Mouse (Mus musculus): ENCODE data around the gene Asprv1. TPM values are rescaled to one million over a fixed set of nuclear protein-coding genes. Genes with fewer than 3 reads are reported as not detected.

The Asprv1 gene
- polyA plus RNA-seq, 1 experiment from 2014 or later = 1.5 TPM

GRCm38 (mm10) chr6:86594636-86595035 is 33.3 kb upstream of the Asprv1 start:
- no peak overlapping the region for H3K4me3 ChIP-seq (replicated peaks)
- 25% methylated on average over 9 of the region's 9 CpGs for WGBS
- no peak for ATAC-seq (ENCODE audit: low FRiP score)
- no peaks in the 10 kb centered on the region for H3K9me3 ChIP-seq (replicated peaks)
- no peaks in the 10 kb centered on the region for H3K4me1 ChIP-seq
- H3K36me3 ChIP-seq = no peaks in the 10 kb centered on the region
- no peak overlapping the region for H3K27ac ChIP-seq (replicated peaks)
- peak overlapping the region; percentile 31 for H3K4me2 ChIP-seq
- H3K9ac ChIP-seq (replicated peaks) = no peak overlapping the region
- 0 out of 2 replicates have a peak, but pooled peaks cover 3% of the 10 kb centered on the region for H3K27me3 ChIP-seq (replicated peaks)

- Histone ChIP-seq H3K4me1 (0 out of 2 replicates have a peak, but pooled peaks cover 6% of the 10 kb centered on the region), H3K9me3 (replicated peaks) (no peaks in the 10 kb centered on the region), H3K36me3 (no peaks in the 10 kb centered on the region), H3K4me2 (no peak overlapping the region), H3K4me3 (replicated peaks) (no peak overlapping the region), H3K27me3 (replicated peaks) (0 out of 2 replicates have a peak, but pooled peaks cover 3% of the 10 kb centered on the region), H3K9ac (replicated peaks) (no peak overlapping the region), H3K27ac (replicated peaks) (no peak overlapping the region)
- 86% methylated on average over 17 of the region's 17 CpGs for WGBS
- no peak for ATAC-seq (ENCODE audit: low FRiP score)
Observed at GRCm38 (mm10) chr6:86595865-86596440, 32.0 kb upstream of the Asprv1 start.

- Histone ChIP-seq H3K4me2 (no peak overlapping the region), H3K4me1 (0 out of 2 replicates have a peak, but pooled peaks cover 6% of the 10 kb centered on the region), H3K27ac (replicated peaks) (no peak overlapping the region), H3K36me3 (no peaks in the 10 kb centered on the region), H3K9me3 (replicated peaks) (no peaks in the 10 kb centered on the region), H3K9ac (replicated peaks) (no peak overlapping the region), H3K27me3 (replicated peaks) (0 out of 2 replicates have a peak, but pooled peaks cover 3% of the 10 kb centered on the region), H3K4me3 (replicated peaks) (no peak overlapping the region)
- no peak for ATAC-seq (ENCODE audit: low FRiP score)
- WGBS = 80% methylated on average over 5 of the region's 5 CpGs
Observed at GRCm38 (mm10) chr6:86598742-86599193, 29.2 kb upstream of the Asprv1 start.

GRCm38 (mm10) chr6:86599197-86599596 is 28.8 kb upstream of the Asprv1 start:
- ATAC-seq (ENCODE audit: low FRiP score) = peak; percentile 50; the same call in 1 of the 2 replicates
- Histone ChIP-seq H3K36me3 (no peaks in the 10 kb centered on the region), H3K4me2 (no peak overlapping the region), H3K9me3 (replicated peaks) (no peaks in the 10 kb centered on the region), H3K9ac (replicated peaks) (no peak overlapping the region), H3K4me3 (replicated peaks) (no peak overlapping the region), H3K27me3 (replicated peaks) (0 out of 2 replicates have a peak, but pooled peaks cover 3% of the 10 kb centered on the region), H3K27ac (replicated peaks) (no peak overlapping the region), H3K4me1 (0 out of 2 replicates have a peak, but pooled peaks cover 6% of the 10 kb centered on the region)
- 15% methylated on average over 4 of the region's 4 CpGs for WGBS

GRCm38 (mm10) chr6:86599951-86600414 is 28.0 kb upstream of the Asprv1 start:
- ATAC-seq (ENCODE audit: low FRiP score) = 0 out of 2 replicates have a peak, but pooled peaks have one; percentile 38
- Histone ChIP-seq H3K4me3 (replicated peaks) (no peak overlapping the region), H3K4me1 (0 out of 2 replicates have a peak, but pooled peaks cover 6% of the 10 kb centered on the region), H3K9ac (replicated peaks) (no peak overlapping the region), H3K27ac (replicated peaks) (no peak overlapping the region), H3K9me3 (replicated peaks) (no peaks in the 10 kb centered on the region), H3K4me2 (no peak overlapping the region), H3K27me3 (replicated peaks) (0 out of 2 replicates have a peak, but pooled peaks cover 3% of the 10 kb centered on the region), H3K36me3 (no peaks in the 10 kb centered on the region)
- 67% methylated on average over 6 of the region's 6 CpGs for WGBS

- Histone ChIP-seq H3K4me3 (replicated peaks) (no peak overlapping the region), H3K36me3 (no peaks in the 10 kb centered on the region), H3K4me2 (no peak overlapping the region), H3K9ac (replicated peaks) (no peak overlapping the region), H3K27me3 (replicated peaks) (no peaks in the 10 kb centered on the region), H3K27ac (replicated peaks) (no peak overlapping the region), H3K4me1 (0 out of 2 replicates have a peak, but pooled peaks cover under 1% of the 10 kb centered on the region), H3K9me3 (replicated peaks) (no peaks in the 10 kb centered on the region)
- no peak for ATAC-seq (ENCODE audit: low FRiP score)
- 73% methylated on average over 7 of the region's 7 CpGs for WGBS
Observed at GRCm38 (mm10) chr6:86605260-86605659, 22.7 kb upstream of the Asprv1 start.

GRCm38 (mm10) chr6:86606289-86606688 is 21.7 kb upstream of the Asprv1 start:
- WGBS = 87% methylated on average over 4 of the region's 4 CpGs
- H3K4me3 ChIP-seq (replicated peaks) = no peak overlapping the region

GRCm38 (mm10) chr6:86607471-86607870 is 20.5 kb upstream of the Asprv1 start:
- no peak overlapping the region for H3K27ac ChIP-seq (replicated peaks)
- no peak overlapping the region for H3K9ac ChIP-seq (replicated peaks)
- no peaks in the 10 kb centered on the region for H3K9me3 ChIP-seq (replicated peaks)
- ATAC-seq (ENCODE audit: low FRiP score) = no peak
- no peak overlapping the region for H3K4me2 ChIP-seq
- H3K27me3 ChIP-seq (replicated peaks) = no peaks in the 10 kb centered on the region
- 83% methylated on average over 6 of the region's 6 CpGs for WGBS
- H3K4me1 ChIP-seq = no peaks in the 10 kb centered on the region
- H3K36me3 ChIP-seq = no peaks in the 10 kb centered on the region
- no peak overlapping the region for H3K4me3 ChIP-seq (replicated peaks)

More at GRCm38 (mm10) chr6:86606289-86606688, 21.7 kb upstream of the Asprv1 start:
- Histone ChIP-seq H3K4me1 (no peaks in the 10 kb centered on the region), H3K9me3 (replicated peaks) (no peaks in the 10 kb centered on the region), H3K27ac (replicated peaks) (no peak overlapping the region), H3K9ac (replicated peaks) (no peak overlapping the region), H3K27me3 (replicated peaks) (no peaks in the 10 kb centered on the region), H3K36me3 (no peaks in the 10 kb centered on the region), H3K4me2 (no peak overlapping the region)
- ATAC-seq (ENCODE audit: low FRiP score) = no peak

- WGBS = 92% methylated on average over 6 of the region's 6 CpGs
- H3K27ac ChIP-seq (replicated peaks) = no peak overlapping the region
- no peak overlapping the region for H3K4me2 ChIP-seq
- H3K9ac ChIP-seq (replicated peaks) = no peak overlapping the region
- H3K27me3 ChIP-seq (replicated peaks) = no peaks in the 10 kb centered on the region
- ATAC-seq (ENCODE audit: low FRiP score) = no peak
- no peaks in the 10 kb centered on the region for H3K9me3 ChIP-seq (replicated peaks)
- H3K4me1 ChIP-seq = no peaks in the 10 kb centered on the region
- H3K36me3 ChIP-seq = no peaks in the 10 kb centered on the region
- H3K4me3 ChIP-seq (replicated peaks) = no peak overlapping the region
Observed at GRCm38 (mm10) chr6:86609235-86609634, 18.7 kb upstream of the Asprv1 start.

- Histone ChIP-seq H3K27me3 (replicated peaks) (no peaks in the 10 kb centered on the region), H3K27ac (replicated peaks) (no peak overlapping the region), H3K36me3 (no peaks in the 10 kb centered on the region), H3K9me3 (replicated peaks) (no peaks in the 10 kb centered on the region), H3K4me3 (replicated peaks) (no peak overlapping the region), H3K9ac (replicated peaks) (no peak overlapping the region), H3K4me2 (no peak overlapping the region), H3K4me1 (no peaks in the 10 kb centered on the region)
- 57% methylated on average over 5 of the region's 5 CpGs for WGBS
- no peak for ATAC-seq (ENCODE audit: low FRiP score)
Observed at GRCm38 (mm10) chr6:86610714-86611113, 17.2 kb upstream of the Asprv1 start.

- 88% methylated on average over 4 of the region's 4 CpGs for WGBS
Observed at GRCm38 (mm10) chr6:86615301-86615700, 12.7 kb upstream of the Asprv1 start.

GRCm38 (mm10) chr6:86623201-86623600 is 4.8 kb upstream of the Asprv1 start:
- no peak for ATAC-seq (ENCODE audit: low FRiP score)
- H3K27me3 ChIP-seq (replicated peaks) = no peaks in the 10 kb centered on the region
- H3K9ac ChIP-seq (replicated peaks) = no peak overlapping the region
- no peaks in the 10 kb centered on the region for H3K36me3 ChIP-seq
- no peaks in the 10 kb centered on the region for H3K9me3 ChIP-seq (replicated peaks)
- no peak overlapping the region for H3K27ac ChIP-seq (replicated peaks)
- H3K4me3 ChIP-seq (replicated peaks) = no peak overlapping the region
- 88% methylated on average over 4 of the region's 4 CpGs for WGBS
- no peak overlapping the region for H3K4me2 ChIP-seq
- H3K4me1 ChIP-seq = peaks cover 7% of the 10 kb centered on the region; the same call in 1 of the 2 replicates

More at GRCm38 (mm10) chr6:86615301-86615700, 12.7 kb upstream of the Asprv1 start:
- no peak for ATAC-seq (ENCODE audit: low FRiP score)
- H3K4me1 ChIP-seq = no peaks in the 10 kb centered on the region
- no peaks in the 10 kb centered on the region for H3K9me3 ChIP-seq (replicated peaks)
- no peak overlapping the region for H3K9ac ChIP-seq (replicated peaks)
- no peak overlapping the region for H3K4me3 ChIP-seq (replicated peaks)
- H3K27ac ChIP-seq (replicated peaks) = no peak overlapping the region
- no peaks in the 10 kb centered on the region for H3K36me3 ChIP-seq
- H3K27me3 ChIP-seq (replicated peaks) = no peaks in the 10 kb centered on the region
- no peak overlapping the region for H3K4me2 ChIP-seq

Measured in neural tube, embryonic 15.5 days (tissue).